Mouse (Mus musculus) kidney, postnatal 0 days (tissue): Measurements from ENCODE around the gene D430019H16Rik. TPM values are rescaled to one million over a fixed set of nuclear protein-coding genes. Genes with fewer than 3 reads are reported as not detected.

Experiments
- ATAC-seq: fragments of 200-750 bp; cut with Nextera tagmentation; replicated peaks from 2 replicates; pipeline ENCODE4 v1.8.0; 2017; ENCODE audit warnings: low read depth, moderate number of reproducible peaks, moderate TSS enrichment, moderate library complexity; ENCODE audit not compliant: low FRiP score
- DNase-seq: peaks from one replicate; pipeline ENCODE4 v3.0.0-alpha.2; 2016; ENCODE audit warnings: low spot score
- H3K27ac ChIP-seq: fragments of 300-500 bp; sonication (generic); 2 replicates; pipeline ENCODE4 v1.5.1; 2014; ENCODE audit warnings: mild to moderate bottlenecking
- H3K27me3 ChIP-seq: fragments of 300-500 bp; sonication (generic); 2 replicates; pipeline ENCODE4 v1.6.1; 2014; ENCODE audit warnings: low read length, mixed read lengths; ENCODE audit not compliant: insufficient read depth
- H3K36me3 ChIP-seq: fragments of 300-500 bp; sonication (generic); 2 replicates; pipeline ENCODE4 v1.6.1; 2014; ENCODE audit warnings: low read length, mixed read lengths; ENCODE audit not compliant: insufficient read depth
- H3K4me1 ChIP-seq: fragments of 300-500 bp; sonication (generic); replicated peaks from 2 replicates; pipeline ENCODE4 v1.6.1; 2014; ENCODE audit warnings: antibody characterized with exemption, low read length, mixed read lengths; ENCODE audit not compliant: insufficient read depth
- H3K4me2 ChIP-seq: fragments of 300-500 bp; sonication (generic); 2 replicates; pipeline ENCODE4 v1.6.1; 2014; ENCODE audit warnings: mild to moderate bottlenecking, low read length, moderate library complexity, mixed read lengths
- H3K4me3 ChIP-seq: fragments of 300-500 bp; sonication (generic); replicated peaks from 2 replicates; pipeline ENCODE4 v1.5.1; 2014; ENCODE audit warnings: low read depth, low read length
- H3K9ac ChIP-seq: fragments of 300-500 bp; sonication (generic); 2 replicates; pipeline ENCODE4 v1.6.1; 2014; ENCODE audit warnings: low read depth, low read length
- H3K9me3 ChIP-seq: fragments of 300-500 bp; sonication (generic); replicated peaks from 2 replicates; pipeline ENCODE4 v1.6.1; 2016; ENCODE audit warnings: low read length, inconsistent platforms, mixed read lengths
- CTCF ChIP-seq: IDR thresholded peaks from 2 replicates; pipeline ENCODE4 v1.5.1; 2016; ENCODE audit warnings: antibody characterized with exemption, low read depth, mild to moderate bottlenecking, moderate library complexity
- WGBS: fragments of 180-500 bp; shearing (Covaris S2); extraction: QIAGEN DNeasy Blood & Tissue Kit; methylation state at CpG from one replicate; pipeline ENCODE4 v1.1.7; 2014; 5-methylcytosine and 5-hydroxymethylcytosine counted together
- polyA plus RNA-seq: library from polyadenylated mRNA; unstranded; fragments of >200 nt; fragmentation: Nextera tagmentation; extraction: Ambion mirVana; gene quantifications from 2 replicates; pipeline ENCODE4 v1.2.1, GENCODE M21; 2015

The D430019H16Rik gene
- polyA plus RNA-seq, 1 experiment from 2014 or later, result 1.1 TPM

GRCm38 (mm10) chr12:105498423-105498822 lies 44.8 kb downstream of the D430019H16Rik start:
- H3K4me3 ChIP-seq, result no peak overlapping the region
- no peak overlapping the region for H3K27ac ChIP-seq
- DNase-seq (no peak), ATAC-seq (no peak)
- 71% methylated on average over 7 of the region's 7 CpGs for WGBS
- H3K27me3 ChIP-seq, result no peaks in the 10 kb centered on the region
- peaks cover 8% of the 10 kb centered on the region; the same call in 1 of the 2 replicates for H3K4me1 ChIP-seq
- H3K9me3 ChIP-seq, result no peaks in the 10 kb centered on the region
- no peak overlapping the region for H3K9ac ChIP-seq
- no peak for TF ChIP-seq CTCF
- no peak overlapping the region for H3K4me2 ChIP-seq
- no peaks in the 10 kb centered on the region for H3K36me3 ChIP-seq

- no peaks in the 10 kb centered on the region for H3K27me3 ChIP-seq
- ATAC-seq (no peak), DNase-seq (no peak)
- H3K4me1 ChIP-seq, result peaks cover 8% of the 10 kb centered on the region; the same call in 1 of the 2 replicates
- TF ChIP-seq CTCF, result no peak
- H3K4me3 ChIP-seq, result no peak overlapping the region
- H3K9me3 ChIP-seq, result no peaks in the 10 kb centered on the region
- no peaks in the 10 kb centered on the region for H3K36me3 ChIP-seq
- no peak overlapping the region for H3K9ac ChIP-seq
- H3K27ac ChIP-seq, result no peak overlapping the region
- H3K4me2 ChIP-seq, result no peak overlapping the region
- 39% methylated on average over 4 of the region's 4 CpGs for WGBS
Measured at GRCm38 (mm10) chr12:105498842-105499241, 45.2 kb downstream of the D430019H16Rik start.

GRCm38 (mm10) chr12:105500940-105501339 lies 47.3 kb downstream of the D430019H16Rik start:
- peak overlapping the region; percentile 73; the same call in 1 of the 2 replicates for H3K27ac ChIP-seq
- peaks cover 8% of the 10 kb centered on the region; the same call in 1 of the 2 replicates for H3K4me1 ChIP-seq
- no peaks in the 10 kb centered on the region for H3K27me3 ChIP-seq
- no peak overlapping the region for H3K9ac ChIP-seq
- ATAC-seq (peak; percentile 47), DNase-seq (peak; percentile 72)
- TF ChIP-seq CTCF, result no peak; the same call in 1 of the 2 replicates
- no peak overlapping the region for H3K4me2 ChIP-seq
- H3K36me3 ChIP-seq, result no peaks in the 10 kb centered on the region
- no peaks in the 10 kb centered on the region for H3K9me3 ChIP-seq
- H3K4me3 ChIP-seq, result no peak overlapping the region
- WGBS, result 3% methylated on average over 5 of the region's 5 CpGs

GRCm38 (mm10) chr12:105504736-105505135 lies 51.1 kb downstream of the D430019H16Rik start:
- peak; percentile 62 for TF ChIP-seq CTCF
- ATAC-seq (no peak), DNase-seq (no peak)
- H3K27me3 ChIP-seq, result no peaks in the 10 kb centered on the region
- no peaks in the 10 kb centered on the region for H3K9me3 ChIP-seq
- no peak overlapping the region for H3K27ac ChIP-seq
- no peak overlapping the region for H3K9ac ChIP-seq
- no peak overlapping the region for H3K4me3 ChIP-seq
- no peaks in the 10 kb centered on the region for H3K36me3 ChIP-seq
- no peak overlapping the region for H3K4me2 ChIP-seq
- peaks cover 8% of the 10 kb centered on the region; the same call in 1 of the 2 replicates for H3K4me1 ChIP-seq
- WGBS, result 57% methylated on average over 6 of the region's 6 CpGs

- Histone ChIP-seq H3K27me3 (no peaks in the 10 kb centered on the region), H3K4me1 (peaks cover 6% of the 10 kb centered on the region; the same call in 1 of the 2 replicates), H3K9ac (no peak overlapping the region), H3K27ac (peak overlapping the region; percentile 76), H3K4me2 (peak overlapping the region; percentile 25; the same call in 1 of the 2 replicates), H3K9me3 (no peaks in the 10 kb centered on the region), H3K36me3 (no peaks in the 10 kb centered on the region), H3K4me3 (no peak overlapping the region)
- TF ChIP-seq CTCF, result no peak
- ATAC-seq (peak; percentile 78), DNase-seq (peak; percentile 69)
- WGBS, result 72% methylated on average over 5 of the region's 5 CpGs
Measured at GRCm38 (mm10) chr12:105511109-105511508, 57.5 kb downstream of the D430019H16Rik start.

GRCm38 (mm10) chr12:105511671-105512502 lies 58.2 kb downstream of the D430019H16Rik start:
- peak; percentile 93 for DNase-seq
- ATAC-seq, result peak; percentile 73
- no peak for TF ChIP-seq CTCF
- H3K27ac ChIP-seq, result peak overlapping the region; percentile 76
- no peak overlapping the region for H3K4me3 ChIP-seq
- WGBS, result 10% methylated on average over 16 of the region's 16 CpGs
- no peaks in the 10 kb centered on the region for H3K9me3 ChIP-seq
- H3K36me3 ChIP-seq, result no peaks in the 10 kb centered on the region
- H3K9ac ChIP-seq, result no peak overlapping the region
- peaks cover 6% of the 10 kb centered on the region; the same call in 1 of the 2 replicates for H3K4me1 ChIP-seq
- H3K4me2 ChIP-seq, result peak overlapping the region; percentile 25
- no peaks in the 10 kb centered on the region for H3K27me3 ChIP-seq
